Mouse (Mus musculus): ENCODE data around the gene Ttc39d. TPM values are rescaled to one million over a fixed set of nuclear protein-coding genes. Genes with fewer than 3 reads are reported as not detected.

The Ttc39d gene
- polyA plus RNA-seq, 1 experiment from 2014 or later: not detected

DNA sequence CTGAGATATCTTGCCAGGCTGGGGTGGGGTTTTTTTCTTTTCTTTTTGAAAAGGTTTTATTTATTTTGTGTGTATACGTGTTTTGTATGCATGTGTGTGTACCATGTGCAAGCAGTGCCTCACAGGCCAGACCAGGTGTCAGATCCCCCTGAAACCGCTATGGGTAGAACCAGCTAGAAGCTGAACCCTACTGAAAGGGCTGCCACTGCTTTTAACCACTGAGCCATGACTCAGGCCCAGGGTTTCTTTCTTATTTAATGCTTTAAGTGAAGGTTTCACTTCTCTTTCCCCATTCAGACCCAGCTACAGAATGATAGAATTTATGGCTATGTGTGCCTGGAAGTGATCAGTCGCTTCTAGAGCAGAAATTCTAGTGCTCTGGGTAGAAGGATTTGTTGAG is 29.5 kb downstream of the Ttc39d start:
- no peaks in the 10 kb centered on the region for H3K4me1 ChIP-seq
- WGBS: 94% methylated on average over 3 of the region's 3 CpGs
- H3K27ac ChIP-seq (replicated peaks): no peak overlapping the region
- peaks cover 47% of the 10 kb centered on the region for H3K36me3 ChIP-seq
- H3K9ac ChIP-seq (replicated peaks): no peak overlapping the region
- no peaks in the 10 kb centered on the region for H3K9me3 ChIP-seq
- H3K4me3 ChIP-seq: no peak overlapping the region
- no peaks in the 10 kb centered on the region for H3K27me3 ChIP-seq
- no peak overlapping the region for H3K4me2 ChIP-seq (replicated peaks)
- ATAC-seq (replicated peaks): no peak

GRCm38 (mm10) chr17:80237475-80237874 is 30.2 kb downstream of the Ttc39d start:
- Histone ChIP-seq H3K4me1 (no peaks in the 10 kb centered on the region), H3K9me3 (no peaks in the 10 kb centered on the region), H3K9ac (replicated peaks) (no peak overlapping the region), H3K36me3 (peaks cover 54% of the 10 kb centered on the region), H3K4me2 (replicated peaks) (no peak overlapping the region), H3K27me3 (no peaks in the 10 kb centered on the region), H3K4me3 (no peak overlapping the region), H3K27ac (replicated peaks) (no peak overlapping the region)
- 86% methylated on average over 5 of the region's 5 CpGs for WGBS
- ATAC-seq (replicated peaks): no peak

DNA sequence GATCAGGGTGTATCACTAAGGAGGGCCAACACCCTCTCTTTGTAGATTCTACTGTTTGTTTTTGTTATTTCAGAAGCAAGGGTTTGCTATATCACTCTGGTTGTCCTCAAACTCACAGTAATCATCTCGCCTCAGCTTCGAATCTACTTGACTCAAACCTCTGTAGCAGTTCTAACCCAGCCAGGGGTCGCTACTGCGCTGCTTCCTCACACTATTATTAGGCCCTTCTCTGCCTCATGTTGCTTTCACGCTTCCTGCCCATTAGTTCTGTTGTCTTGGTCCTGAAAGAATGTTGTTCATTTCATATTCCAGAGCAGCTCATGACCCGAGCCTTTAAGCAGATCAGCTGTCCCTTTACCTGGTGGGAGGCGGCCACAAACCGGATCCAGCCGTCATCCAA is 34.3 kb downstream of the Ttc39d start:
- H3K4me1 ChIP-seq: no peaks in the 10 kb centered on the region

GRCm38 (mm10) chr17:80243116-80243515 is 35.9 kb downstream of the Ttc39d start:
- 88% methylated on average over 13 of the region's 13 CpGs for WGBS
- no peaks in the 10 kb centered on the region for H3K4me1 ChIP-seq

More for the DNA sequence above, 34.3 kb downstream of the Ttc39d start:
- Histone ChIP-seq H3K27me3 (no peaks in the 10 kb centered on the region), H3K36me3 (peaks cover 86% of the 10 kb centered on the region), H3K9me3 (no peaks in the 10 kb centered on the region), H3K9ac (replicated peaks) (no peak overlapping the region), H3K4me2 (replicated peaks) (no peak overlapping the region), H3K4me3 (no peak overlapping the region), H3K27ac (replicated peaks) (no peak overlapping the region)
- no peak for ATAC-seq (replicated peaks)
- 91% methylated on average over 9 of the region's 9 CpGs for WGBS

GRCm38 (mm10) chr17:80252757-80253525 is 45.7 kb downstream of the Ttc39d start:
- Histone ChIP-seq H3K36me3 (peaks cover 93% of the 10 kb centered on the region), H3K9me3 (no peaks in the 10 kb centered on the region), H3K27me3 (no peaks in the 10 kb centered on the region), H3K4me3 (no peak overlapping the region), H3K27ac (replicated peaks) (no peak overlapping the region), H3K4me1 (no peaks in the 10 kb centered on the region), H3K9ac (replicated peaks) (no peak overlapping the region), H3K4me2 (replicated peaks) (no peak overlapping the region)
- ATAC-seq (replicated peaks): no peak
- 91% methylated on average over 13 of the region's 13 CpGs for WGBS

More at GRCm38 (mm10) chr17:80243116-80243515, 35.9 kb downstream of the Ttc39d start:
- peaks cover 91% of the 10 kb centered on the region for H3K36me3 ChIP-seq
- H3K4me3 ChIP-seq: no peak overlapping the region
- no peaks in the 10 kb centered on the region for H3K9me3 ChIP-seq
- no peak for ATAC-seq (replicated peaks)
- H3K9ac ChIP-seq (replicated peaks): no peak overlapping the region
- H3K27ac ChIP-seq (replicated peaks): no peak overlapping the region
- no peak overlapping the region for H3K4me2 ChIP-seq (replicated peaks)
- H3K27me3 ChIP-seq: no peaks in the 10 kb centered on the region

DNA sequence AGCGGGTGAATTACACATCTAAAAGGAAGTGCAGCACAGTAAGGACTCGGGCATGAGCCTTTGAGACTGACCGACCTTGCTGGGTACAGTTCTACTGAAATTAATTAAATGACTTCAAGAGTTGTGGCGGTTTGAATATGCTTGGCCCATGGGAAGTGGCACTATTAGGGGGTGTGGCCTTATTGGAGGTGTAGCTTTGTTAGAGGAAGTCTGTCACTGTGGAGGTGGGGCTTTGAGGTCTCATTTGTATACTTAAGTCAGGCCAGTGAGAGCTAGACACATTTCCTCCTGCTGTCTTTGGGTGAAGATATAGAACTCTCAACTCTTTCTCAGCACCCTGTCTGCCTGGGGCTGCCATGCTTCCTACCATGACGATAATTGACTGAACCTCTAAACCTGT is 47.2 kb downstream of the Ttc39d start:
- Histone ChIP-seq H3K27me3 (no peaks in the 10 kb centered on the region), H3K4me2 (replicated peaks) (no peak overlapping the region), H3K4me3 (no peak overlapping the region), H3K9ac (replicated peaks) (no peak overlapping the region), H3K4me1 (no peaks in the 10 kb centered on the region), H3K27ac (replicated peaks) (no peak overlapping the region), H3K36me3 (peaks cover 96% of the 10 kb centered on the region), H3K9me3 (no peaks in the 10 kb centered on the region)
- no peak for ATAC-seq (replicated peaks)
- WGBS: 94% methylated on average over 5 of the region's 5 CpGs

- Histone ChIP-seq H3K9me3 (no peaks in the 10 kb centered on the region), H3K9ac (replicated peaks) (no peak overlapping the region), H3K4me2 (replicated peaks) (no peak overlapping the region), H3K27me3 (no peaks in the 10 kb centered on the region), H3K4me1 (no peaks in the 10 kb centered on the region), H3K36me3 (peaks cover 96% of the 10 kb centered on the region), H3K4me3 (no peak overlapping the region), H3K27ac (replicated peaks) (no peak overlapping the region)
- WGBS: 56% methylated on average over 13 of the region's 13 CpGs
- no peak for ATAC-seq (replicated peaks)
Measured at GRCm38 (mm10) chr17:80255208-80255607, 47.9 kb downstream of the Ttc39d start.

GRCm38 (mm10) chr17:80267065-80267464 is 59.8 kb downstream of the Ttc39d start:
- H3K4me2 ChIP-seq (replicated peaks): no peak overlapping the region
- H3K27ac ChIP-seq (replicated peaks): no peak overlapping the region
- no peaks in the 10 kb centered on the region for H3K4me1 ChIP-seq
- H3K4me3 ChIP-seq: no peak overlapping the region
- no peaks in the 10 kb centered on the region for H3K9me3 ChIP-seq
- 87% methylated on average over 4 of the region's 4 CpGs for WGBS
- ATAC-seq (replicated peaks): no peak
- H3K9ac ChIP-seq (replicated peaks): no peak overlapping the region
- H3K36me3 ChIP-seq: peaks cover 88% of the 10 kb centered on the region
- no peaks in the 10 kb centered on the region for H3K27me3 ChIP-seq

Other genes starting within 250 kb of the Ttc39d start
- gene Hnrnpll, start 145.1 kb upstream of the Ttc39d start, polyA plus RNA-seq (2015; fragmentation: Nextera tagmentation; extraction: Ambion mirVana): 84.5 and 87.9 TPM in 2 replicates
- 2.0 and 2.4 TPM in 2 replicates for gene Galm, start 80.0 kb upstream of the Ttc39d start, polyA plus RNA-seq (2015; fragmentation: Nextera tagmentation; extraction: Ambion mirVana)
- gene Srsf7, start 153 bp upstream of the Ttc39d start, polyA plus RNA-seq (2015; fragmentation: Nextera tagmentation; extraction: Ambion mirVana): 583 TPM in 2 replicates
- 24.9 and 25.8 TPM in 2 replicates for gene Gemin6, start 17.0 kb downstream of the Ttc39d start, polyA plus RNA-seq (2015; fragmentation: Nextera tagmentation; extraction: Ambion mirVana)
- gene Morn2, start 82.7 kb downstream of the Ttc39d start, polyA plus RNA-seq (2015; fragmentation: Nextera tagmentation; extraction: Ambion mirVana): 45.3 and 47.7 TPM in 2 replicates
- 47.9 and 48.8 TPM in 2 replicates for gene Dhx57, start 83.0 kb downstream of the Ttc39d start, polyA plus RNA-seq (2015; fragmentation: Nextera tagmentation; extraction: Ambion mirVana)
- gene Arhgef33, start 99.9 kb downstream of the Ttc39d start, polyA plus RNA-seq (2015; fragmentation: Nextera tagmentation; extraction: Ambion mirVana): 1.0 and 1.1 TPM in 2 replicates
- gene Gm10190, start 166.1 kb downstream of the Ttc39d start, polyA plus RNA-seq (2015; fragmentation: Nextera tagmentation; extraction: Ambion mirVana): 2.3 and 2.8 TPM in 2 replicates